Mouse (Mus musculus) left cerebral cortex, adult 8-10 months (tissue): ENCODE measurements around the gene Slamf9. TPM values are rescaled to one million over a fixed set of nuclear protein-coding genes. Genes with fewer than 3 reads are reported as not detected.

ENCODE experiments used
- DNase-seq, 2 experiments: peaks; one replicate each; pipeline ENCODE4 v3.0.0; 2022; ENCODE audit warnings: low spot score in 2 of 2
- total RNA-seq, 4 experiments: library from RNA; stranded (reverse); gene quantifications; 2 replicates each; pipeline ENCODE4 v1.2.4; 2022

Slamf9 gene
- total RNA-seq, 4 experiments from 2014 or later = 0.27 to 5.6 (median 3.3) TPM

DNA sequence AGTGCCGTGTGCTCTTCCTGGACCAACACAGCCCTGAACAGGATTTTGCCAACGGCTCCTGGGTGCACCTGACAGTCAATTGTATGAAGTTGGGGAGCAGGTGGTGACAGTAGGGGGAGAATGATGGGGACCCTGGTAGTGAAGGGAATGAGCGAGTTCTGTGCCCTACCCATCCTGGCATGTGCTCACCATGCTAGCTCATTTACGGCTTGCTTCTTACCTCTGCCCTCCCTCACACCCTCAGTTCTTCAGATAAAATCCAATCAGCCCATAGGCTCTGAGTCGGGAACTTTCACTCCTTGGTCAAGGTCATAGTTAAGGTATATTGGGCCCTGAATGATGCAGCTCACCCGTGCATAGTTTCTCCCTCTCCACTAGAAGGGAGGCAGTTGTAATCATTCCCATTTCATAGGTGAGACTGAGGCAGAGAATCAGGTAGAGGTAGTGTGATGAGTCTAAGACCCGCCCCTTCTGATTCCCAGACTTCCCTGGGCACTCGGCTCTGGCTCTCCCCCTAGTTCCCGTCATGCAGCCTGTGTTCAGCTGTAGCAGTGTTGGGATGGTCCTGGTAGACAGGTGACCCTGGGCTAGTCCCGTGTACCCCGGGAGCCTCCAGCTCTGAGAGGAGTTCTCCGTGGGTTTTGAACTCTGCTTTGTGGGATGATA is 14.6 kb downstream of the Slamf9 start:
- no peak for DNase-seq

DNA sequence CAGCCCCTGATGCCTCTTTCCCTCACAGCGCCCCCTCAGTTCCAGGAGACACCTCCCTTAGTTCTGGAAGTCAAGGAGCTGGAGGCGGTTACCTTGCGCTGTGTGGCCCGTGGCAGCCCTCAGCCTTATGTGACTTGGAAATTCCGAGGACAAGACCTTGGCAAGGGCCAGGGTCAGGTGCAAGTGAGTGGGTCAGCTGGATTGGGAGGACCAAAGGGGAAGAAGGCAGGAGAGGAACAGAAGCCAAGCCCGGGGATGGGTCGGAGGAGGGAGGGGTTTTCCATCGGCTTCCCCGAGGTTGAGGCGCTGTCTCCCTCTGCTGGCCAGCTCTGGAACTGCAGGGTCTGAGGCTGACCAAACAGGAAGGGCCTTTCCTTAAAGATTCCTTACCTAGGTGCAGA is 15.1 kb downstream of the Slamf9 start:
- peak; percentile 39 to 97 for DNase-seq

DNA sequence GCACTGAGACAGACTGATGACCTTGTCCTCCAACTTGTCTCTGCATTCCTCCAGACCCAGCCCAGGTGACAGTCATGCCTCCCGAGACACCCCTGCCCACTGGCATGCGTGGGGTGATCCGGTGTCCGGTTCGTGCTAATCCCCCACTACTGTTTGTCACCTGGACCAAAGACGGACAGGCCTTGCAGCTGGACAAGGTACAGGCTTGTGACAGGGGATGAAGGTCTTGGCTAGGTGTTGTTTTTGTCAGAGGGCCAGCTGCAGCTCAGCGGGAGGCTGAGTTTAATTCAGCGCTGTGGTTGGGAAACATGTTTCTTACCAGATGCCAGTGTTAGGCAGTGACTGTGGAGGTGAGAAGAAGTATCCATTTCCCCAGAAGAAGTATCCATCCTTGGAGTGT is 16.9 kb downstream of the Slamf9 start:
- DNase-seq = no peak

DNA sequence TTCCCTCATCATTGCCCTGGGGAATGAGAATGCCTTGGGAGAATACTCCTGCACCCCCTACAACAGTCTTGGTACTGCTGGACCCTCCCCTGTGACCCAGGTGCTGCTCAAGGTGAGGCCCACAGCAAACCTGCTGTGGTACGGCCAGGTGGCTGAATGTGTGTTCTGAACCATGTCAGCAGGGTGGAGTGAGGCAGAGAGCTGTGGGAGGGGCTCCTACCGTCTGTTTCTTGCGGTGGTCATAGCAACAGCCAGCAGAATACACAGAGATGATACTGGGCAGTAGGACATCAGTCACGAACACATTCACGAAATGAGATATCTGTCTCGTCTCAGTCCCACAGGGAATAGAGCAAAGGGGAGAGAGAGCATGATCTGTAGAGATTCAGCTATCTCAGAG is 18.4 kb downstream of the Slamf9 start:
- no peak for DNase-seq

DNA sequence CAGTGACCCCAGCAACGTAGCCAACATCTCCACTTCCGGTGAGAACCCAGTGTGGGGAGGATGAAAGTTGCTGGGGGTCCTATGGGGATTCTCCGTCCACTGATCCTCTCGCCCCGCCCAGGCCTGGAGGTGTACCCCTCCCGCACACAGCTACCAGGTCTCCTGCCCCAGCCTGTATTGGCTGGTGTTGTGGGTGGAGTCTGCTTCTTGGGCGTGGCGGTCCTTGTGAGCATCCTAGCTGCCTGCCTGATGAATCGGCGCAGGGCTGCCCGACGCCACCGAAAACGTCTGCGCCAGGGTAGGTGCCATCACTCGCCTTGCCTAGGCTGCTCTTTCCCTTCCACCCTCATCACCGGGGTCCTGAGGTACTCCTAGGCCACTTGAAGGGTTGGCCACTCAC is 20.9 kb downstream of the Slamf9 start:
- DNase-seq = no peak

DNA sequence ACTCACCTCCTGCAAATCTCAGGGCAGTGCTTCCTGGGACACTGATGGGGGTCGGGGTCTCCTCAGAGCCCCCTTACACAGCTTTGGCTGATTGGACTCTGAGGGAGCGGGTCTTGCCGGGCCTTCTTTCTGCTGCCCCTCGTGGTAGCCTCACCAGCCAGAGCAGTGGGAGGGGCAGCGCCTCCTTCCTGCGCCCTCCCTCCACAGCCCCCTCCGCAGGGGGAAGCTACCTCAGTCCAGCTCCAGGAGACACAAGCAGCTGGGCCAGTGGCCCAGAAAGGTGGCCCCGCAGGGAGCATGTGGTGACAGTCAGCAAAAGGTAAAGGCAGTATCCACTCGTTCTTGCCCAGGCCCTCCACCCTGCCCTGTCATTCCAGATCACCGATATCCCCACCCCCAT is 22.3 kb downstream of the Slamf9 start:
- no peak for DNase-seq

DNA sequence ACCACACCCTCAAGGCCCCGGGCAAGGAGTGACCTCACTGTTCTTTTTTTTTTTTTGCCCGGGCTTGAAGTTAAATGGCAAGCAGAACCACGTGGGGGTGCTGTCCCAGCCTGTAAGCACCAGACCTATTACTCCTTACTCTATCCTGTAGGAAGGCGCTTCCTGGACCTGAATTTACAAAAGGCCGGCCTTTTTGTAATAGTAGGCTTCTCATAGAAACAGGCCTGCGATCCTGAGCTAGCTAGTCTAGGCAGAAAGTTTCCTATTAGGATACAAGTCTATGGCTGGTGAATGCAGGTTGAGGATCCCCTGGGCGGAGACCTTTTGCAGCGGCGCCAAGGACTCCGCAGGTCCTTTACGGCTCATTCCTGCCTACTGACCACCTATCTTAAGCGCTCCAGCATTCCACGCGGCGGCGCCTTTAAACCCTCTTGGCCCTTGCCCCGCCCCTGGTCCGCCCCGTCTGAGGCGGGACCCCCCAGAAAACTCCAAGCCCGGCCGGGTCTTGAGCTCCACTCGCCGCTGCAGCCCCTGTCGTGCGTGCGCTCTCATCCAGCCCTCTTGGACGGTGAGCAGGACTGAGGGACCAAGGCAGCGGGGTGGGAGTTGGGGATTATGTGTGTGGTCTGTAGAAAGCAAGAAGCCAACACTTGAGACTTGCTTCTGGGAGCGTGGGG is 24.7 kb downstream of the Slamf9 start, which contains the start of gene Tagln2:
TSS of gene Tagln2 (plus strand) at position 283 of the 677 bp plus-strand sequence.
- no peak for DNase-seq

DNA sequence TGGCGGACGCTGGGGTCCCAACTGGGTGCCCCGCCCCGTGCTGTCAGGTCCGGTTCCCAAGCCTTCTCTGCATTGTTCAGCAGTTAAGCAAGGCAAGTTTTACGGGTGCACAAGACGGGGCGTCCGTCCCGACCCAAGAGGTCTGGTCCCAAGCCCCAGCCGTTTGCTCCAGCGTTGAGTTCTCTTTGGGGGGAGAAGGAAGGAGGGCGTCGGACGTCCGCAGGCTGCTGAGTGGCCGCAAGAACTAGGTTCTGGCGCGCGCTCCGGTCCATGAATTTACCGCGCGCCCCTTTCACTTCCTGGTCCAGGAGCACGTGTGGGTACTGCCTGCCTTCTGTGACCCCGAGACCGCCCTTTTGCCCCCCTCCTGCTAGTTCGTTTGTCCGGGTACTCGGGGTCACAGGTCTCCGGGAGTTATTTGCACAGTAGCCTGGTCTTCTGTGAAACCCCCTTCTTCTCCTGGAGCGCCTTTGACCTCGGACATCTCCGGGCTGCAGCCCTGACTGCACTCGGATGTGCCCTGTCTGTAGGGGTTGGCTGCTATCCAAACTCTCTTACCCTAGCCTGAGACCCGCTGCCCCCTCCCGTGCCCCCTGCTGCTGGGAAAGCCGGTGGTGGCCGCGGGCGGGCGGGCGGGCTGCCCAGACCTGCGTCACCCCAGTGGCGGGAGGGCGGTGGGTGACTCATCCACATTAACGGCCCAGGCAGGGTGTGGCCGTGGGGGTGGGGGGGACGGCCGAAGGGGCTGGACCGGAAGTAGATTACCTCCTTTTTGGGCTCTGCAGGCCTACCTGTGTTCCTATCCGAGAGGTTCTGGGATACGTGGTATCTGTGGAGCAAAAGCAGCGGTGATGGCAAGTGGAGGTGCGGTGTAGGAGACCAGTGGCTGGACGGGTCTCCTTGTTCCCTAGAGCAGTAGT is 25.6 kb downstream of the Slamf9 start:
- no peak for DNase-seq

DNA sequence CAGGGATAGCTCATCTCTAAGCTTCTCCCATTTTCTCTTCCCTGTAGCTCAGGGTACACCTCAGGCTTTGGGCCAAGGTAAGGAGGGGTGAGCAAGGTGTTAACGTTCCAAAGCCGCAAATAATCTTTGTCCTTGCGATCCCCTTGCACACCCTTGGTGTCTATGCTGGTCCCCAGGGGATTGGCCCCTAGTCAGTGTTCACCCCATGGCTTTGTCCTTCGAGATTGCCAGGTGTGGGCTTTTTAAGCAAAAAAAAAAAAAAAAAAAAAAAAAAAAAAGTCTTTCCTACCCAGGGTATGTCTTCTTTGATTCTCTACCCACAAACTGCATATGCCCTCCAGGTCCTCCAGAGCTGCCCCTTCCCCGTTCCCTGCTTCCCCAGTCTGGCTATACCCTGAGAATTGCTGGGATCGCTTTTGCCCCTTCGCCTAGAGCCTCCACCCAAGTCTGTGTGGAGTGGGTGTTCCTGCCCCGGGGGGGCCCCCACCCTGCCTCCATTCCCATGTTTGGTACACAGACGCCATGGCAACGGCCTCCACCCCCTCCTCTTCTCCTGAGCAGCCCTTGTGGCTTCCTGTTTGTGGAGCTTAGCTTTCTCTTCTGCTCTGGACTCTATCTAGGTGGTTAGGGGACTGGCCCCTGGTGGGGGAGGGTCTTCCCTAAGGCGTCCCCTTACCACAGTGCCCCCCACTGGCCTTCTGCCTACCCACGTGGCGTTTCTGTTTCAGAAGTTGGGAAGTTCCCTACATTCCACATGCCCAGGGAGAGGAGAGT is 26.4 kb downstream of the Slamf9 start:
- DNase-seq = no peak

DNA sequence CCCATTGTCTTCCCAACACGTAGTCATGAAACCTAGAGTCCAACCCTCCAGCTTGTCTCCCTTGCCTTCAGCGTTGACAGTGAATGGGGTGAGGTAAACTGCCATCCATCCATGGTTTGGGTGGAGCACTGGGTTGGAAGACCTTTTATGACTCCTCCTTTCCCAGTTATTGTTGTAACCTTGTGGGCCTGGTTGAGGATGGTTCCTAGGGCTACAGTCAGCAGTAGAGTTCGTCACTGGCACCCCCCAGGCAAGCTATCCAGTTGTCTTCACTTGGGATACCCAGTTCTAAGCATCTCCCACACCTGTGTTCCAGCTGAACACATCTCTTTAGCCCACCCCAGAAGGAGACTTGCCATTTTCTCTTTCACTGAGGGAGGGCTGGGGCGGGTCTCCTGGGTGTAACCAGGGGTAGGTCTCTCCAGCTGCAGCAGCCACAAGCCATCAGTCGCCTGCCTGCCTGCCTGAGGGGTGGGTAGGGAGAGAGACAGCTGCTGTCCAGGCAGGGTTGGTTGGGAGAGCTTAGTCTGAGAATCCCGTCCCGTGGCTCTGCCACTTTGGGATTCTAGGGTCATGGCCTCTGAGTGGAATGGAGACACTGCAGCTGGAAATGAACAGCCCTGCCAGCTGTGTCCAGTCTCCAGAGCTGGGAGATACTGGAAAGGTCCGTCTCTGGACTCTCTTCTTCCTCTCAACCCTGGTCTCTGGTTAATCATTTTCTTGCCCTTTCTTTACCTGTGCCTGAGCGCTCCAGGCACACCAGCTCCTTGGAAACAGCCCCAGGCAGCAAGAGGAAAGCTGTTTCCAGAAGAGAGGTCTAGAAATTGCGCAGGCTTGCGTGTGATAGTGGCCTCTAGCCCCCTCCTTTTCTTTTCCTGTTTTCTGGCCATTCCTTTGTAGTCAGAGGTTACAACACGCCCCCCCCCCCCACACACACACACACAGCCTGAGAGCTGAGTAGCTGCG is 27.3 kb downstream of the Slamf9 start:
- DNase-seq = no peak

DNA sequence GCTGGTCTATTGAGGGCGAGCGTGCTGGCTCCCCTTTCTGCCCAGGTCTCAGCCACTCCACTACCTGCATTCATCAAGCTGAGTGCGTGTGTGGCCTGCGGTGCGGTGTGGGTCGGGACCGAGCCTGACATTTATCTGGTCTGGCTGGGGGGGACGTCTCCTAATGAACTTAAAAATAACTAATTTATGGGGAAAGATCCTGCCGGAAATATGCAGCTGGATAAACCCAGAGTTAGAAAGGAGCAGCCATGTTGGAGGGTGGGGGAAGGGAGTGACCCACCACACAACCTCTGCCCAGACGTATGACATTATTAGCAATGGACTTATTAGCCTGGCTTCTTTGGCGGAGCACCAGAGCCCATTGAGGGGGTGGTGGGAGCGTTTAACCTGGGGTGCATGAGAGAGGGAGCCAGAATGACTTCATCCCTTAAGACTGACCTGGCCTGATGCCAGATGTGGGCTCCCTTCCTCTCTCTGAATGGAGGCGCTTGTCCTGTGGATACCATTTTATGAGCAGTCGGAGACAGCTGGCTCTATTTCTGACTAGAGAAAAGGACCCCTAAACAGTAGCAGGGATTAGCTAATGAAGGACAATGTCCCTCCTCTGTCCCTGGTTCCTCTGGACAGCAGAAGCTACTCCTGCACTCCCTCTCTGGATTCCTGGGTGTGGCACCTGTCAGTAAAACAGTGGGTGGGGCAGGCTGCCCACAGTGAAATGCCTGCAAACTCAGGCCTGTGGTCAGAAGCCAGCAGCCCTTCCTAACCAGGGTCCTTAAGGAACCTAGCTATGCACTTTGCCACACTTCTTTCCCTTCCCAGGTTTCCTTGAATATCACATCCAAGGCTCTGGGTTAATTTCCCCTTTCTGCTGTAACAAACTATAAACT is 28.2 kb downstream of the Slamf9 start:
- DNase-seq = no peak

DNA sequence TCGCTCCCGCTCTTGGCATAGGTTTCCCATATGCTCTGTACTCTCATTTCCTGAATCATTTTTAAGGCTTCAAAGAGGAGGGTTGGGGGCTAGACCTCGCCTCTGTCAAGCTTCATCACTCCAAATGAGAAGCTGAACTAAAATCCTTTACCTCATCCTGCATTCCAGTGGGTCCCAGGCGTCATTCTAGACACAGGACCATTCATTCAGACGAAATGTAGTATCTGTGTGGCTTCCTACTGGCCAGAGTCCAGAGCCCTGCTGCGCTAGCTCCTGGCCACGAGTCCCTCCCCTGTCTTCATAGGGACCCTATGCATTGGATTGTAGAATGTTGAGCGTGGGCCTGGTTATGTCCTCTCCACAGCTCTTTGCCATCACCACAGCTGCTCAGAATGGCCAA is 29.6 kb downstream of the Slamf9 start:
- DNase-seq = no peak

DNA sequence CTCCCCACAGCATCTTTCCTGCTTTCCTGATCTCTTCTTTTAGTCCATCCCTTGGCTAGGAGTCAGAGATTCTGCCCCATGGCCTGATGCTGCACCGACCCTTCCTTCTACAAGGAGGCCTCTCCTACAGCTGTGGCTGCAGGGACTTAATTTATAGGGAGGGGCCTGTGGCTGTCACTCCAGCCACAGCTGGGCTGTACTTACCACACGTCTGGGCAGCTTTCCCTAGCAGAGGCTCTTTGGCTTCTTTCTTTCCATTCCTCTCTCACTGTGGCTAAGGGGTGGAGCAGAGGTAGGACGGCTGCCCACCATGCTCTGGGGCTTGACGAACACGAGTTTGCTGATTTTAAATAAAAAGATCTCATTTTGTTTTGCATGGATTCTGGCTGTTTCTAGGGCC is 31.8 kb downstream of the Slamf9 start:
- no peak for DNase-seq

DNA sequence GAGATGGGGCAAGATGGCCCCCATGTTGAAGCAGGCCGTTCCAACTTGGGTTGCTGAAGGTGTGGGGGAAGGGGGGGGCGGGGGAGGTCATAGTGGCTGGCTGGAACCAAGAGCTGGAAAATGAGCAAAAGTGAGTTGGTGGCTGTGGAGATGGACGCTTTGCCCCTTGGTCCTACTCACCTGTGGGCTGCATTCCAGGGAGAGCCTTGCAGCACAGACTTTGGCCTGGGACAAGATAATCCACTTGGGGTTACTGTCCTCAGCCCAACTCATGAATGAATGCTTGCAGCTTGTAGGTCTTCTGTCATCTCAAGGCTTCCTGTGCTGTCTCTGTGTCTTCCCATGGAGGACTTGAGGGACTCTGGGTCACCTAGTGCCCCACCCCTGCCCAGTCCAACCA is 32.5 kb downstream of the Slamf9 start:
- DNase-seq = no peak

DNA sequence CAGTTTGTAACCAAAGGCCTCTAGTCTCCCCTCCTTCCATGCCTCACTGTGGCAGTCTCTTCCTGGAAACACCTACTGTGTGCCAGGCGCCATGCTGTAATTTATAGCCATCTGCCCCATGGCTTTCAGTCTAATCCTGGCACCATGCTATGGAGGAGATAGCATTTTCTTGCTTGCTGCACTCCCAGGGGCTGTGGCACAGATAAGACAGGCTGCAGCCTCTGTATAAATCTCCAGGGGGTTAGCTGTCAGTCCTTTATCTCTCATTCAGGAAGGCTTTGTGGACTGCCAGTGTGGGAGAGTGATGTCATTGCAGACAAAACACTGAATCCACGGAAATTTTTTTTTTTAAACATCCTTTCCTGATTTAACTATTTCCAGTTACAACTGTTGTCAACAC is 33.0 kb downstream of the Slamf9 start:
- DNase-seq = no peak

DNA sequence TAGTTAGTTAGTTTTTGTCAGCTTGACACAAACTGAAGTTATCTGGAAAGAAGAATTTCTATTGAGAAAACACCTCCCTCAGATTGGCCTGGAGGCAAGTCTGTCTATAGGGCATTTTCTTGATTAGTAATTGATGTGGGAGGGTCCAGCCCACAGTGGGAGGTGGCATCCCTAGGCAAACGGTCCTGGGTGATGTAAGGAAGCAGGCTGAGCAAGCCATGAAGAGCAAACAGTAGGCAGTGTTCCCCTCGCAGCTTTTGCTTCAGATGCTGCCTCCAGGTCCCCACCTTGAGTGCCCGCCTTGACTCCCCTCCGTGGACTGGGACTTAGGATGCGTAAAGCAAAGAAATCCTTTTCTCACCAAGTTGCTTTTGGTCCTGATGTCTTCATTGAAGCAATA is 34.1 kb downstream of the Slamf9 start:
- DNase-seq = no peak

DNA sequence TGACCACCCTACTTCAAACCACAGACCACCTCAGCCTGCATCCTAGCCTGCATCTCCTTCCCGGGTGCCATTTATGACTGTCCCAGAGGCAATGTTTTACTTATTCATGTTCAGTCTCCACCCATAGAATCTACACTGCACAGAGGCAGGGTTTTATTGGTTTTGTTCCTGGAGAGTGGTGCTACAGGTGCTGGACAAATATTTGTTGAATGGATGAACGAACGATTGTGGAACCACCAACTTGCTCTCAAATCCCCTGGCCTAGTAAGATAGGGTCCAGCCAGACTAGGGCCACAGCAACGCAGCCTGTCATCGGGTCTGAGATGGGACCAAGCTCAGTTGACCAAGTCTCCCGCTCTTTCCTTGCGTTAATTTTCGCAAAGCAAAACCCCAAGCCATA is 34.8 kb downstream of the Slamf9 start:
- no peak for DNase-seq

DNA sequence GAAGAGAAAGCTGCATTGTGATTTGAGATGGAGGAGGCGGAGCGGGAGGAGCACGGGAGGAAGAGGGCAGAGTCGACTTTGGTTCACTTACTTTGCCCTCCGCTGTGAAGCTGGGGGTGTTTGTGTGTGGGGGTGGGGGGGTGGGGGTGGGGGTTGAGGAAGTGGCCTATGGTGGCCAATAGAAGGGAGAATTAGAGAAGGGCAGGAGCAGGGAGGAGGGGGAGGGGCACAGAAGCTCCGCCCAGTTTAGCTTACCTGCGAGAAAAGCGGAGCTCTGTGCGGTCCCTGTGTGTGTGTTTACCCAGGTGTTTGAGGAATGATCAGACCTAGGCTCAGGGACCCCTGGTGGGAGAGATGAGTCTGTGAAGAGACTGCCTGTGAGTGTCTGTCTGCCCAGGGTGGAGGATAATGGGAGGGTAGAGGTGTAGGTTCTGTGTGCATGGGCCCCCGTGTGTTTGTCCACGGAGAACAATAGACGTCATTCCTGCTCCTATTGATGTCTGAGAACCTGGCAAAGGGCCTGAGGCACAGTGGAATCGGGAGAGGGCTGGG is 35.3 kb downstream of the Slamf9 start:
- no peak for DNase-seq

DNA sequence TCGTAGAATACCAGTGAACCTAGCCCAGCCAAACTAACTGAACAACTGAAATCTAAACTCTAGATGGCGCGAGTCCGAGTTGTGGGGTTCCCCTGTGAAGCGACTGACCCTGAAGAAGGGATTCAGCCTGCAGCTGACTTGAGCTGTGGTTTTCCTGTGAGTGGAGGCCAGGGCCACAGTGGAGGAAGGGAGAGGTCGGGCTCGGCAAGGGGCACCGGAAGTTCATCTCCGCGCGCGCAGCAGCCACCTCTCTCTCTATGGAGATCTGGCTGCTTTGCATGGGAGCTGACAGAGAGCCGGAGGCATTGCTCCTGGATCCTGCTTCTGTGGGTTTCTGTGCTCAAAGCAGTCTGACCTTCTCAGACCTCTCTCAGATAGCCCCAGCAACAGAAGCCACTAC is 37.8 kb downstream of the Slamf9 start:
- no peak for DNase-seq
